Mouse (Mus musculus): Measurements from ENCODE around the gene Fam221a.

DNA sequence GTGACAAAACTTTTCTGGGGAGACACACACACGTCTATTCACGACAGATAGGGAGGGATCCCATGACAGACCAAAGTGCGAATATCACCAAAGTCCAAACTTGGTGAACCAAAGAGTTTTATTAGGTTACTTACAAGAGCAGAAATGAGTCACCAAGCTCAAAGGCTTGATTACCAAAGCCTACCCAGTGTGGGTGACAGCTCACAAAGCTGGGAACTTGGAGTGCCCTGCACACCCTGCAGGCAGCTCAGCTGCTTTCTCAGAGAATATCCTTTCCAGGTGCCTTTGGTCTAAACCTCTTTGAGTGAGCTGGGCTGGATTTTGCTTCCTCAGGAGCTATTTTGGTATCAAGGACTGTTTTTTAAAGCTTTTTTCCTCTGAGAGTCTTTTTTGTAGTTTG, 43.3 kb downstream of the Fam221a start:
- TF ChIP-seq POLR2A (IDR thresholded peaks at IDR 0.05; ENCODE audit: borderline replicate concordance, extremely low read depth, low read depth, low read length) (no peak), CTCF (IDR thresholded peaks at IDR 0.05; ENCODE audit: insufficient read depth, low read length) (no peak)

Data from lung, adult 2 months (tissue).